Mouse (Mus musculus) limb, embryonic 13.5 days (tissue): ENCODE measurements around the gene Mfn2. TPM values are rescaled to one million over a fixed set of nuclear protein-coding genes. Genes with fewer than 3 reads are reported as not detected.

Experiments used
- ATAC-seq: fragments of 200-750 bp; cut with Nextera tagmentation; 2 replicates; pipeline ENCODE4 v1.8.0; 2017; ENCODE audit warnings: low read depth, moderate number of reproducible peaks, moderate TSS enrichment; ENCODE audit not compliant: low FRiP score
- H3K27ac ChIP-seq: fragments of 300-500 bp; sonication (generic); 2 replicates; pipeline ENCODE4 v1.5.1; 2015; ENCODE audit warnings: inconsistent platforms, mild to moderate bottlenecking, moderate library complexity
- H3K27me3 ChIP-seq: fragments of 300-500 bp; sonication (generic); 2 replicates; pipeline ENCODE4 v1.6.1; 2015; ENCODE audit warnings: mild to moderate bottlenecking, inconsistent platforms
- H3K36me3 ChIP-seq: fragments of 300-500 bp; sonication (generic); 2 replicates; pipeline ENCODE4 v1.6.1; 2015; ENCODE audit warnings: inconsistent platforms, mild to moderate bottlenecking, moderate library complexity
- H3K4me1 ChIP-seq: fragments of 300-500 bp; sonication (generic); 2 replicates; pipeline ENCODE4 v1.6.1; 2015; ENCODE audit warnings: inconsistent platforms
- H3K4me2 ChIP-seq: fragments of 300-500 bp; sonication (generic); replicated peaks from 2 replicates; pipeline ENCODE4 v1.6.1; 2015; ENCODE audit warnings: inconsistent platforms, mild to moderate bottlenecking, moderate library complexity
- H3K4me3 ChIP-seq: fragments of 300-500 bp; sonication (generic); 2 replicates; pipeline ENCODE4 v1.5.1; 2015; ENCODE audit warnings: moderate library complexity, mild to moderate bottlenecking, inconsistent platforms
- H3K9ac ChIP-seq: fragments of 300-500 bp; sonication (generic); 2 replicates; pipeline ENCODE4 v1.6.1; 2015; ENCODE audit warnings: mild to moderate bottlenecking, inconsistent platforms
- H3K9me3 ChIP-seq: fragments of 300-500 bp; sonication (generic); 2 replicates; pipeline ENCODE4 v1.6.1; 2016; ENCODE audit warnings: inconsistent platforms
- WGBS: fragments of 180-500 bp; shearing (Covaris S2); methylation state at CpG from one replicate; pipeline ENCODE4 v1.1.7; 2015; 5-methylcytosine and 5-hydroxymethylcytosine counted together
- polyA plus RNA-seq: library from polyadenylated mRNA; unstranded; fragments of >200 nt; fragmentation: Nextera tagmentation; extraction: Ambion mirVana; gene quantifications from 2 replicates; pipeline ENCODE4 v1.2.1, GENCODE M21; 2015

Mfn2 gene
- polyA plus RNA-seq, 1 experiment from 2014 or later: 37.8 TPM

GRCm38 (mm10) chr4:147906230-147906629 lies 1.7 kb upstream of the Mfn2 start:
- H3K36me3 ChIP-seq: peaks cover 42% of the 10 kb centered on the region
- 77% methylated on average over 5 of the region's 5 CpGs for WGBS
- H3K4me1 ChIP-seq: peaks cover 13% of the 10 kb centered on the region
- H3K4me2 ChIP-seq: no peak overlapping the region
- H3K9me3 ChIP-seq: no peaks in the 10 kb centered on the region
- H3K27me3 ChIP-seq: no peaks in the 10 kb centered on the region
- no peak overlapping the region for H3K27ac ChIP-seq
- no peak overlapping the region for H3K4me3 ChIP-seq
- H3K9ac ChIP-seq: no peak overlapping the region
- no peak for ATAC-seq

GRCm38 (mm10) chr4:147905090-147905659 lies 671 bp upstream of the Mfn2 start:
- H3K4me2 ChIP-seq: peak overlapping the region; percentile 70
- peak overlapping the region; percentile 93 for H3K4me3 ChIP-seq
- H3K36me3 ChIP-seq: peaks cover 42% of the 10 kb centered on the region
- H3K27me3 ChIP-seq: no peaks in the 10 kb centered on the region
- no peak overlapping the region for H3K27ac ChIP-seq
- 1% methylated on average over 8 of the region's 8 CpGs for WGBS
- H3K4me1 ChIP-seq: peaks cover 13% of the 10 kb centered on the region
- H3K9ac ChIP-seq: peak overlapping the region; percentile 85
- peak; percentile 12; the same call in 1 of the 2 replicates for ATAC-seq
- H3K9me3 ChIP-seq: no peaks in the 10 kb centered on the region

DNA sequence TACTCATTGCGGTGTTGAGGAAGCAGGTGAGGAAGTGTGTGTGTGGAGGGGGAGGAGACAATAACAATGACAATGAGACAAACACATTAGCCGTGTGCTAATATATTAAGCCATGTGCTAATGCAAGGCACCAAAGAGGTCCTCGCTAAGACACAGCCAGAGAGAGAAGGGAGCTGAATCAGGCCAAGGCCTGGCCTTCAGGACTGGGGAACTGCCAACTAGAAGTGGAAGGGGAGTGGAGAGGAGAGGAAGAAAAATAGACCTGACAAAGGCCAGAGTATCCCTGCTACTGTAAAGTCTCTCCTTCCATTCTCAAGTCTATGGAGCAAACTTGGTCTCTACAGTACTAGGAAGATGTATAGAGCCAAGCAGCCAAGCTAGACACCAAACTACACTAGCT lies 903 bp downstream of the Mfn2 start:
- H3K27ac ChIP-seq: no peak overlapping the region
- H3K9me3 ChIP-seq: no peaks in the 10 kb centered on the region
- H3K4me1 ChIP-seq: peaks cover 13% of the 10 kb centered on the region
- H3K27me3 ChIP-seq: no peaks in the 10 kb centered on the region
- WGBS: 82% methylated on average over 3 of the region's 3 CpGs
- no peak for ATAC-seq
- H3K36me3 ChIP-seq: peaks cover 43% of the 10 kb centered on the region
- H3K9ac ChIP-seq: peak overlapping the region; percentile 85
- peak overlapping the region; percentile 70 for H3K4me2 ChIP-seq
- peak overlapping the region; percentile 93 for H3K4me3 ChIP-seq

DNA sequence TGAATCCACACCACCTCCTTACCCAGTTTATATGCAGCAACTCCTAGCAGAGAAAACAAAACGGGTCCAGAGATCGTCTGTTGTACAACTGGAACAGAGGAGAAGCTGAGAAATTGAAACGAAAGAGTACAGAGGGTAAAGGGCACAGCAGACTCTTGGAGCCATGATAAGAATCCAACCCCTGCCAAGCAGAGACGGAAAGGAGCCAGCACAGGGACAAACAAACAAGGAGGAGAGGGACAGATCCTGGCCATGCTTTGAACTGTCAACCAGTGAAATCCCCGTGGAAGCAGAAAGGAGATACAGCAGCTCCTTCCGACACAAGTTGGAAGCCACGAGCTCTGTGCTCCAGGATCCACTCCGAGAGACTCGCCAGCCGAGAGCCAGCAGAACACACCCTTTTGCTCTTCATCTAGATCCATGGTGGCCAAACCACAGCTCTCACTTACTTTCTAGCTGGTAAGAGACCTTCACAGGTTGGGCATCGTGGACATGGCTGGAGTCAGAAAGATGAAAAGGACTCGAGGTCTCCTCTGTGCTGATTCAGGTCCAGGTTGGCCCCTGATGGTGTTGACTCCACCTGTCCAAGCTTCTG lies 1.5 kb downstream of the Mfn2 start:
- Histone ChIP-seq H3K4me3 (peak overlapping the region; percentile 93), H3K36me3 (peaks cover 49% of the 10 kb centered on the region), H3K4me1 (peaks cover 13% of the 10 kb centered on the region), H3K27ac (no peak overlapping the region), H3K27me3 (no peaks in the 10 kb centered on the region), H3K4me2 (no peak overlapping the region), H3K9ac (0 out of 2 replicates have a peak overlapping the region, but pooled peaks have one; percentile 85), H3K9me3 (no peaks in the 10 kb centered on the region)
- 90% methylated on average over 12 of the region's 12 CpGs for WGBS
- no peak for ATAC-seq

- H3K4me1 ChIP-seq: peaks cover 13% of the 10 kb centered on the region
- no peaks in the 10 kb centered on the region for H3K27me3 ChIP-seq
- no peak overlapping the region for H3K9ac ChIP-seq
- no peaks in the 10 kb centered on the region for H3K9me3 ChIP-seq
- H3K4me3 ChIP-seq: no peak overlapping the region
- H3K4me2 ChIP-seq: no peak overlapping the region
- peaks cover 74% of the 10 kb centered on the region for H3K36me3 ChIP-seq
- H3K27ac ChIP-seq: no peak overlapping the region
- no peak for ATAC-seq
- WGBS: 86% methylated on average over 7 of the region's 7 CpGs
Measured at GRCm38 (mm10) chr4:147900452-147900851, 4.1 kb downstream of the Mfn2 start.

GRCm38 (mm10) chr4:147897348-147897747 lies 7.2 kb downstream of the Mfn2 start:
- Histone ChIP-seq H3K27me3 (no peaks in the 10 kb centered on the region), H3K4me3 (no peak overlapping the region), H3K27ac (no peak overlapping the region), H3K9me3 (no peaks in the 10 kb centered on the region), H3K4me1 (no peaks in the 10 kb centered on the region), H3K4me2 (no peak overlapping the region), H3K9ac (no peak overlapping the region), H3K36me3 (peaks cover 94% of the 10 kb centered on the region)
- WGBS: 91% methylated on average over 3 of the region's 3 CpGs
- no peak for ATAC-seq

GRCm38 (mm10) chr4:147896411-147896810 lies 8.1 kb downstream of the Mfn2 start:
- ATAC-seq: no peak
- no peaks in the 10 kb centered on the region for H3K4me1 ChIP-seq
- WGBS: 43% methylated on average over 1 of the region's 1 CpGs

GRCm38 (mm10) chr4:147895815-147896330 lies 8.6 kb downstream of the Mfn2 start:
- Histone ChIP-seq H3K27ac (no peak overlapping the region), H3K36me3 (peaks cover 98% of the 10 kb centered on the region), H3K9ac (no peak overlapping the region), H3K4me1 (no peaks in the 10 kb centered on the region), H3K4me2 (no peak overlapping the region), H3K4me3 (no peak overlapping the region), H3K27me3 (no peaks in the 10 kb centered on the region), H3K9me3 (no peaks in the 10 kb centered on the region)
- 94% methylated on average over 4 of the region's 4 CpGs for WGBS
- no peak for ATAC-seq

More at GRCm38 (mm10) chr4:147896411-147896810, 8.1 kb downstream of the Mfn2 start:
- no peaks in the 10 kb centered on the region for H3K27me3 ChIP-seq
- no peak overlapping the region for H3K27ac ChIP-seq
- H3K36me3 ChIP-seq: peaks cover 96% of the 10 kb centered on the region
- H3K4me3 ChIP-seq: no peak overlapping the region
- H3K9me3 ChIP-seq: no peaks in the 10 kb centered on the region
- no peak overlapping the region for H3K9ac ChIP-seq
- H3K4me2 ChIP-seq: no peak overlapping the region

DNA sequence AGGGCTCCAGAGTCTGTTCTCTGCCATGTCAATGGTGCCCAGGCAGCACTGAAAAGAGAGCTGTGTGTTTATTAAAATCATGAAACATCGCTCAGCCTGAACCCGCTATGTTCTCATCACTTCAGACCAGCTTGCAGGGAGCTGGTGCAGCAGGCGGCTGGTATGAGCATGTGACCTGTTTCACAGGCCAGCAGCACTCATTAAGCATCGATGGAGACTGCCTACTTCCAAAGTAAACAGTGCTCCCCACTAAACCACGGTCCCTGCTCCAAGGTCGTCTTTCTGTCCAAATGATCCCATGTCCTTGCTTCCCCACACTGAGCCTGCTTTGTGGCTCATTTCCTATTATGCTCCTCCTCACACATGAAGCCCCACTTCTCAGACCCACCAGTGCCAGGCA lies 14.2 kb downstream of the Mfn2 start:
- WGBS: 88% methylated on average over 6 of the region's 6 CpGs
- Histone ChIP-seq H3K9me3 (no peaks in the 10 kb centered on the region), H3K27ac (no peak overlapping the region), H3K4me2 (no peak overlapping the region), H3K36me3 (peaks cover 93% of the 10 kb centered on the region), H3K4me1 (no peaks in the 10 kb centered on the region), H3K9ac (no peak overlapping the region), H3K27me3 (no peaks in the 10 kb centered on the region), H3K4me3 (no peak overlapping the region)
- no peak for ATAC-seq

GRCm38 (mm10) chr4:147888237-147888636 lies 16.3 kb downstream of the Mfn2 start:
- no peak overlapping the region for H3K4me2 ChIP-seq
- H3K4me3 ChIP-seq: no peak overlapping the region
- no peak overlapping the region for H3K27ac ChIP-seq
- H3K36me3 ChIP-seq: peaks cover 92% of the 10 kb centered on the region
- whole genome bisulfite sequencing: 87% methylated on average over 4 of the region's 4 CpGs
- no peaks in the 10 kb centered on the region for H3K9me3 ChIP-seq
- H3K9ac ChIP-seq: no peak overlapping the region
- H3K27me3 ChIP-seq: no peaks in the 10 kb centered on the region
- no peak for ATAC-seq
- H3K4me1 ChIP-seq: no peaks in the 10 kb centered on the region

DNA sequence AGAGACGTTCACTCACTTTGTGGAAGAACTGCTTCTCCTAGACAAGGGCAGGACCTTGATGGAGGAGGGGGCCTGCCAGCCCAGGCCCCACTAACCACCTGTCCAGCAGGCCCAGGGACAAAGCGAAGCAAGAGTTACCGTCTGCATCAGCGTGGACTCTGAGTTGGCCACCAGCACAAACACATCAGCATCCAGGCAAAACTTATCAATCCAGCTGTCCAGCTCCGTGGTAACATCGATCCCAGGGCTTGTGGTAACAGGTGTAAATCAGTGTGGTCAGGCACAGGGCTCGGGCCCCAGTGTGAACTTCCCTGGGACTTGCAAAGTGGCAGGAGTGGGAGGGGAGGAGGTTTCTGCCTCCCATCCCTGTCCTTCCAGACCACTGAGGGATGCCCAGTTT lies 17.2 kb downstream of the Mfn2 start:
- no peaks in the 10 kb centered on the region for H3K9me3 ChIP-seq
- no peaks in the 10 kb centered on the region for H3K4me1 ChIP-seq
- no peak overlapping the region for H3K4me2 ChIP-seq
- H3K27me3 ChIP-seq: no peaks in the 10 kb centered on the region
- H3K27ac ChIP-seq: no peak overlapping the region
- WGBS: 88% methylated on average over 7 of the region's 7 CpGs
- no peak for ATAC-seq
- H3K36me3 ChIP-seq: peaks cover 92% of the 10 kb centered on the region
- no peak overlapping the region for H3K4me3 ChIP-seq
- no peak overlapping the region for H3K9ac ChIP-seq

GRCm38 (mm10) chr4:147886158-147886557 lies 18.3 kb downstream of the Mfn2 start:
- Histone ChIP-seq H3K27me3 (no peaks in the 10 kb centered on the region), H3K4me3 (no peak overlapping the region), H3K9ac (no peak overlapping the region), H3K27ac (no peak overlapping the region), H3K9me3 (no peaks in the 10 kb centered on the region), H3K4me1 (no peaks in the 10 kb centered on the region), H3K4me2 (no peak overlapping the region), H3K36me3 (peaks cover 92% of the 10 kb centered on the region)
- WGBS: 94% methylated on average over 12 of the region's 12 CpGs
- no peak for ATAC-seq

DNA sequence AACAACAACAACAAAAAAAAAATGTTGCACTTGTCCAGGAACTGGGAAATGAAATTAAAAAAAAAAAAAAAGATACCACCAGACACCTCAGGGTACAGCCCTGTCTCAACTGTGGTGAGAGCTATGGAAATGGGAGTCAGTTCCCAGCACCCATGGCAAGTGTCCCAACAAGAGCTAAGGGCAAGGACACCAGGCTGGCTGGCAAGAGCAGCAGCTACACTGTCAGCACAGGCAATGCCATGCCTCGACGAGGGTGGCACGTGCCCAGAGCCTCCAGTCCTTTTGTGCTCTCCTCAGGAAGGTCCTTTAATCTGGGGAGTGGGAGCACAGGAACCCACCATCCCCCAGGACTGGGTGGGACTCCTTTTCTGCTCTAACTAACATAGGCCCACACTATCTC lies 20.4 kb downstream of the Mfn2 start:
- no peaks in the 10 kb centered on the region for H3K4me1 ChIP-seq

More for the DNA sequence above, 20.4 kb downstream of the Mfn2 start:
- Histone ChIP-seq H3K36me3 (peaks cover 94% of the 10 kb centered on the region), H3K9ac (no peak overlapping the region), H3K4me3 (no peak overlapping the region), H3K4me2 (no peak overlapping the region), H3K27ac (no peak overlapping the region), H3K27me3 (no peaks in the 10 kb centered on the region), H3K9me3 (no peaks in the 10 kb centered on the region)
- 89% methylated on average over 3 of the region's 3 CpGs for WGBS
- no peak for ATAC-seq
